Mouse (Mus musculus) kidney, adult 2 months (tissue): ENCODE data around the gene Gbp6. TPM values are rescaled to one million over a fixed set of nuclear protein-coding genes. Genes with fewer than 3 reads are reported as not detected.
"Not testable (repeated sequence)": the region's sequence is repeated elsewhere in the genome, so short reads cannot be mapped to it uniquely, and the experiment has no call there.

Experiments used
- DNase-seq: peaks from one replicate; pipeline ENCODE4 v3.0.0; 2021
- H3K27ac ChIP-seq: fragments of 200-500 bp; 2 replicates; pipeline ENCODE4 v1.5.1; 2012; ENCODE audit warnings: low read depth, low read length, control low read depth, inconsistent platforms; ENCODE audit not compliant: insufficient read depth
- H3K27me3 ChIP-seq: fragments of 200-500 bp; replicated peaks from 2 replicates; pipeline ENCODE4 v1.6.1; 2012; ENCODE audit warnings: mild to moderate bottlenecking, moderate library complexity, low read length, inconsistent platforms; ENCODE audit not compliant: control insufficient read depth, insufficient read depth
- H3K36me3 ChIP-seq: fragments of 200-500 bp; 2 replicates; pipeline ENCODE4 v1.6.1; 2012; ENCODE audit warnings: mild to moderate bottlenecking, moderate library complexity, low read length, inconsistent platforms; ENCODE audit not compliant: control insufficient read depth, insufficient read depth
- H3K4me1 ChIP-seq: fragments of 200-500 bp; 2 replicates; pipeline ENCODE4 v1.6.1; 2011; ENCODE audit warnings: low read length; ENCODE audit not compliant: control insufficient read depth, insufficient read depth
- H3K4me3 ChIP-seq: fragments of 200-500 bp; 2 replicates; pipeline ENCODE4 v1.5.1; 2011; ENCODE audit warnings: mild to moderate bottlenecking, low read depth, low read length, control low read depth; ENCODE audit not compliant: insufficient read depth
- WGBS: fragments of 180-500 bp; shearing (Covaris S2); methylation state at CpG from one replicate; pipeline ENCODE4 v1.1.7; 2018; 5-methylcytosine and 5-hydroxymethylcytosine counted together
- polyA plus RNA-seq: library from polyadenylated mRNA; depleted of rRNA; stranded (reverse); fragments of >200 nt; gene quantifications from 2 replicates; pipeline ENCODE4 v1.2.3, GENCODE M21; 2012; rRNA removed

Gene Gbp6
- polyA plus RNA-seq, 1 experiment = 4.2 TPM

- H3K36me3 ChIP-seq, H3K4me1 ChIP-seq, DNase-seq, H3K27me3 ChIP-seq, H3K4me3 ChIP-seq, H3K27ac ChIP-seq: not testable (repeated sequence)
- 88% methylated on average over 3 of the region's 3 CpGs for WGBS
These were observed 57.5 kb downstream of the Gbp6 start for GRCm38 (mm10) chr5:105236040-105236439.

Other genes starting within 250 kb of the Gbp6 start
- 3.6 and 5.4 TPM in 2 replicates for gene Gbp9, start 154.2 kb downstream of the Gbp6 start, polyA plus RNA-seq
- 0.56 and 1.2 TPM in 2 replicates for gene Gbp8, start 154.2 kb downstream of the Gbp6 start, polyA plus RNA-seq
- gene Gbp4, start 154.1 kb downstream of the Gbp6 start, polyA plus RNA-seq = 7.9 and 10.1 TPM in 2 replicates
- gene Gbp10, start 54.2 kb downstream of the Gbp6 start, polyA plus RNA-seq = 0.90 and 1.4 TPM in 2 replicates
- 1.8 and 2.8 TPM in 2 replicates for gene Gm43302, start within 50 bp of the Gbp6 start, polyA plus RNA-seq
- gene Lrrc8b, start 122.1 kb upstream of the Gbp6 start, polyA plus RNA-seq = 17.9 and 20.7 TPM in 2 replicates
- gene Lrrc8c, start 225.7 kb upstream of the Gbp6 start, polyA plus RNA-seq = 13.0 and 13.6 TPM in 2 replicates